Mouse (Mus musculus) mesoderm, embryonic 11.5 days (tissue): ENCODE measurements around the gene Chd3.

Source experiments
- DNase-seq: peaks from one replicate; pipeline ENCODE4 v3.0.0-alpha.2; 2012; ENCODE audit warnings: low read depth, low spot score

Gene Chd3

DNA sequence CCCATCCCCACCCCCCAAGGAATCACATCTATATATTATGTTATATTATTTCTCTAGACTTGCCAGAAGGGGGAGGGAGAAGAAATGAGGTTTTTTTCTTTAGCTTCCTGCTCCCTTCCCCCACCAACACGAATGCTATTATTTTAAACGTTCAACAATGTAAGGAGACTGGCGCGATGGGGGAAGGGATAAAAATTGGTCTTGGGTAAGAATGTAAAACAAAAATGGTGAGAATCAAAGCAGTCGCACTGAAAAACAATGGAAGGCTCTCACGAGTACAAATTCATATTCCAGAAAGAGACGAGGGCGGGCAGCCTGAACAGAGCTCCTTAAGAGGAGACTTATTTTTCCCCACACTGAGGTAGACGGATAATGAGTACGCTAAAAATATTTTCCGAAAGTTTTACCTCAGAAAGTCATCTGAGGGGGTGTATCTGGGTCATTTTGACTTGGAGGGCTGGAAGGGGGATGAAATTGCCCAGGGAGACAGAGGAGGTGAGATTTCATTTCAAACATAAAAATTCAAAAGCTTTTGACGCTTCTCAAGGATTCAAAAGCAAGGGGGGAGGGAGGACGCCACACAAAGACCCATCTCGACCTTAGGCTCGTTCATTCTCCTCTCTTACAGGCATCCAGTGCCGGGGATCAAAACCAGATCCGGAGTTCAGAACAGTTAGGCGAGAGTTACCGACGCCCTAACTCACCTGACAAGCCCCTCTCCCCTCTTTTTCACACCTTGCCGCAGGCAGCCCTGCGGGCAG is 2.2 kb downstream of the Chd3 start:
- DNase-seq: no peak

DNA sequence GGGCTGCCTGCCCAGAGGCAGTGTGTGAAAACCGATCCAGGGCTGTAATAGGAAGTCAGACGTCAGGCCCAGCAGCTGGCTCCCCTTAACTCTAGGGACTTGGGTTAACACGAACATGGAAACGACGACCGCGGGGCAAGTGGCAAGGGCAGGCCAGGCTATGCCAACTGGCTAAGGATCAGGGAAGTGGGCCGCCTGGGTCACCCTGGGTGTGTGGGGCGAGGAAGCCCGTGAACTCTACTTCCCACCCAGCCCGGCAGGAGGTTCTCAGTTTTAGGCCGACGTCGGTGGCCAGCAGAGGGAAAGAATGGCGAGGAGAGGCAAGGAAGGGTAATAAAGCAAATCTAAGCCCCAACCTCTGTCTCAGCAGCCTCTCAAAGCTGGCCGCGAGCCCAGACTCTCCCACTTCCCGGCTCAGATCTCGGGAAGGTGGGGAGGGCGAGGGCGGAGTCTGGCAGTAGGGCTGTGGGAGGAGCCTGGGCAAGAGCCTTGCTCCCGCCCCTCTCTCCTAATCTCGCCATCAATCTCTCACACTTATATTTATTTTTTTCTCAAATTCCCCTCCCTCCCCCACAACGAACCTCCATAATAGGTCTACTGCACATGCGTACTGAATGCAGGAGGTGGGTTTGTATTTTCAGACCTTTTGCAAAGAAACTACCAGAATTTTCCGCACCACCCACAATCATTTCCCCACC is 2.9 kb downstream of the Chd3 start:
- peak; percentile 95 for DNase-seq

DNA sequence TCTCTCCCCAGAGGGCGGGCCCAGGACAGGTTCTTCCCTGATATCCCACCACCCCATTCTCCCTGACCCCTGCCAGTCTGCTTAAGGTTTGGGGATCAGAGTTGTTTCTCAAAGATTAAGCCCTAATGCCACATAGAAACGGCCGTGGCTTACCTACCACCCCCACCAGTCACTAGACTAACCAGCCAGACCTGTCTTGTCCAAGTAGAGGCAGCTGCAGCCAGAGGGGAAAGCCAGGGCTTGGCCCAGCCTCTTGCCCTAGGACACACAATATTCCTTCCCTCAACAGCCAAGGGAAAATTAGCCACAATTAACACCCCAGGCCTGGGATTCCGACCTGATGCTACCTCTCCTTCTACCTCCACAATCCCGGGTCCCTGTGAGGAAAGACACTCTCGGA is 3.5 kb downstream of the Chd3 start:
- DNase-seq: no peak

DNA sequence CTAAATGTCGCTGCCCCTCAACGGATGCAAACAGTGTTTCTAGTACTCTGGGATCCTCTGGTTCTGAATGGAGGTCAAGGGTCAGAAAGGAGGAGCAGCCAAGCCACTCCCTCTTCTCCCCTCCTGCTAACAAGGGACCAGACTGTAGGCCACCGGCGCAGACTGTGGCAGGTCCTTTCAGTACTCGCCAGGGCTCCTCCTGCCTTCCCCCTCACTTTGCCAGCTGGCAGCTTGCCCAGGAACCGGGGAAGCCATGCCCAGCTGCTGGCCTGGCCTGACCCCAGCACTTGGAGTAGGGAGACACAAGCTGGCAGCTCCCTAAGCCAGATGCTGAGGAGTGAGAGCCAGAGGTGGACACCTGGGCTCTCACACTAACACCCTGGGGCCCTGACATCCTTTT is 4.3 kb downstream of the Chd3 start:
- peak; percentile 73 for DNase-seq

DNA sequence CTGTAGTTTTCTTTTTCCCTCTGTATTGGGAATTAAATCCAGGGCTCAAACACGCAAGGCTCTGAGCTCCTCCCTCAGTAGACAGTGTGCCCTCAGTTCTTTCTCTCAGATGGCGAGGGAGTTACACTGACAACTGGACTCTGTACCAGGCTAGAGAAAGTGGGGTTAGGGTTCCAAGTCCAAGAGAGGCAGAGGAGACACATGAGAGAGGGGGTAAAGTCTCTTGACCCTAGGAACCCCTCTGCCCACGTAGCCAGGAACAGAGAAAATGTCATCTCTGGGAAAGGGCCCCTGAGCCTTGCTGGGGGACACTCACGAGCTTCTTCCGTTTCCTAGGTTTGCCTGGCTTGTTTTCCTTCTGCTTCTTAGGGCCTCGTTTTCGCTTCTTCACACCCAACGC is 4.8 kb downstream of the Chd3 start:
- DNase-seq: no peak

DNA sequence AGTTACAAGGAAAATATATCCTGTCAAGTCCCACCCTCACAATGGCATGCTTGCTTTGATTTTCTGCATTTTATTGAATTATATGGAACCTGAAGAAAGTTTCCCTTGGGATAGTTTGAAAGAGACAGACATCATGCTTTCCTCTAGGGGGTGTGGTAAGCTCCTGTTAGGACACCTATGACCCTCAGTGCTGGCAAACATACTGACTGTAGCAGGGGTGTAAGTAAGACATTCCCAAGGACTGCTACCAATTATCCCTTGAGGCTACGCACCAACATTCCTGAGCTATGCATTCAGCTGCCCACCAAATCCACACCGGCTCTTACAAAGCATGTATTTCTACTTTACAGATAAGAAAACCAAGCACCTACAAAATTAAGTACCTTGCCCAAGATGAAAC is 6.7 kb downstream of the Chd3 start:
- no peak for DNase-seq

DNA sequence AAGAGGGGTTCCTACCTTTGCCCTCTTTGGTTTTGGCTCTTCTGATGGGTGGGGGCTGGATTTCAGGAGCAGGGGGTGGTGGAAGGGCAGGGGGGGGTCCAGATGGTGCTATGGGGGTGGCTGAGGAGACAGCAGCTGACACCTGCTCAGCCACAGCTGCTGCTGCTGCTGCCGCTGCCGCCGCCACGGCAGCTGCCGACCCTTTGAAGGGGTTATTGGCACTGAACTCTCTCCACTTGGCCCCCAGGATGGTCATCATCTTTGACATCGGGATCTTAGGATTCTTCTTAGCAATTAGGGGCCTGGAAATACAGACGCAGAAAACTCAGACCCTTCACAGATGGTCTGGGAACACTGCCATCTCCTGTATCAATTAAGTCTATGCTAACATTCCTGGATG is 7.2 kb downstream of the Chd3 start:
- no peak for DNase-seq

DNA sequence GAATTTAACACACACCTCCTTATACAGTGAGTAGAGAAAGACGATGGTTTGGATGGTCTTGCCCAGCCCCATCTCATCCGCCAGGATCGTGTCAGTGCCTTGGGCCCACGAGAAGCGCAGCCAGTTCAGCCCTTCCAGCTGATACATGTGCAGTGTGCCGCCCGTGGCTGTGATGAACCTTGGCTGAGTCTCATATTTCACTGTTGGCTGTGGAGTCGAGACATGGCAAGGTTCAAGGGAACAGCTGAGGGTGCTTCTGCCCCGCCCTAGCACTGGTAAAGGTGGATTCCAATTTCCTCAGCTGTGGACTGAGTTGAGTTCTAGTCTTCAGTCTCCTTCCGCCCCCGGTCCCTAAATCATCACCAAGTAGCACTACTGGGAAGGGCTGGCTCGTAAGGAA is 11.5 kb downstream of the Chd3 start:
- DNase-seq: no peak

DNA sequence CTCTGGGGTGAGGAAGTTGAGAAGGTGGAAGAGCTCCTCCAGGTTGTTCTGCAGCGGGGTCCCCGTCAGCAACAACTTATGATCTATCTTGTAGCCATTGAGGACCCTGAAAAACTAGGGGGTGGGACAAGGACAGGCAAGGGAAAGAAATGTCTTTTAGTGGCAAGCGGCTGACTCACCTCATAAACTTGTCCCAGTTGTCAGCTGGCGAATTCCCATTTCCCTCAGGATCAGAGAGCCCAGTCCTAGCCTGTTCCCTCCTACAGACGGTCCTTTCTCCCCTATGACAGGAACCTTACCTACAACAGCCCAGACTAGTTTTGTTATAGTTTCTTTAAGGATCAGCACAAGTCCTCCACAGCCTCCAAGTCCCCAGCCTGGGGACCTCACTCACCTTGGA is 12.7 kb downstream of the Chd3 start:
- no peak for DNase-seq

DNA sequence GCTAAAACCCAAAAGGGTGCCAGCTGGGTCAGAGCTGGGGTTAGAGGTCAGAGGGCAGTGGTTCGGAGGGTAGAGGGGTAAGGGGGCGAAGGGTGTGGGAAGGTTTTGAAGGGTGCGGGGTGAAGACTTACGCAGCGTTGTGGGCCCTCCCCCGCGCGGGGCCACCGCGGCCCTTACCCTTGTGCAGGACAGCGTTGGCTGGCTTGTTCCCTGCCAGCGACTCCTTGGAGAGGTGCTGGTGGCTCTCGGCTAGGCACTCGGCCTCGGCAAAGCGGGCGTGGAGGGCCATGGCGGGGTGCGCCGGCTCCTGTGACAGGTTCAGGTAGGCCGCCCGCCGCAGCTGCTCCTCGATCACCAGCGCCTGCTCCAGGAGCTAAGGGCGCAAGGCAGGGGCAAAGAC is 22.8 kb downstream of the Chd3 start:
- no peak for DNase-seq

DNA sequence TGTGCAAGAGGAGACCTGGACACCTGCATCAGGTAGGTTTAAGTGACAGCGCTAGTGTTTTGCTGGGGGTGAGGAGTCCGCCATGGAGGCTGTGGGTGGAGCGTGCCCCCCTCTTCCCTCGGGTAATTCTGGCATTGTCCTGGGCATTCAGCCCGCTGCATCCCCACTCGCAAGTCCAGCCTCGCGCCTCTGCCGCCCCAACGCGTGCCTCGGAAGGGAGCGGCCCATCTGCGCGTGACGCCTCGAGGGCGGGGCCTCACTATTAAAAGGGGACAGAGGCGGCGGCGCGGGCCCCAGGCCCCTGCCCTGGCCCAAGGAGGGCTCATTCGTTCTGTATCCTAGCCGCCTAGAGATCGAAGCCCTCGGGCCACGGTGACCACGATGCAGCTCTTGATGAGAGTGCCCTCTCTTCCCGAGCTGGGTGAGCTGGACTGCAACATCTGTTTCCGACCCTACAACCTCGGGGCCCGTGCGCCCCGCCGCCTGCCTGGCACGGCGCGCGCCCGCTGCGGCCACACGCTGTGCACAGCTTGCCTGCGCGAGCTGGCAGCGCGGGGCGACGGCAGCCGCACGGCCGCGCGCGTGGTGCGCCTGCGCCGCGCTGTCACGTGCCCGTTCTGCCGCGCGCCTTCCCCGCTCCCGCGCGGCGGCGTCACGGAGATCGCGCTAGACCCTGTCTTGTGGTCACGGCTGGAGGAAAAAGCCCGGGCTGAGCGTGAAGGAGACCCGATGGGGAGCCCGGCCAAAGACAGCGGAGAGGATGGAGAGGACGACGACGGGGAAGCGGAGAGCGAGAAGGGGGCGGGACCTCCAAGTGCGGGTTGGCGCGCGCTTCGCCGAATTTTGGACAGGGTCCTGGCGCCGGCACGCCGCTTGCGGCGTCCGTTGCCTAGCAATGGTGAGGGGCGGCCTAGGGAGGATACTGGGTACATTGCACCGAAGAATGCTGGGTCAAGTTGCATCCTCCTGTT is 28.8 kb downstream of the Chd3 start, which contains the start of gene Rnf227:
Gene Rnf227, plus strand, starts transcription at position 301 of the 971 bp plus-strand sequence.
- DNase-seq: peak; percentile 84

DNA sequence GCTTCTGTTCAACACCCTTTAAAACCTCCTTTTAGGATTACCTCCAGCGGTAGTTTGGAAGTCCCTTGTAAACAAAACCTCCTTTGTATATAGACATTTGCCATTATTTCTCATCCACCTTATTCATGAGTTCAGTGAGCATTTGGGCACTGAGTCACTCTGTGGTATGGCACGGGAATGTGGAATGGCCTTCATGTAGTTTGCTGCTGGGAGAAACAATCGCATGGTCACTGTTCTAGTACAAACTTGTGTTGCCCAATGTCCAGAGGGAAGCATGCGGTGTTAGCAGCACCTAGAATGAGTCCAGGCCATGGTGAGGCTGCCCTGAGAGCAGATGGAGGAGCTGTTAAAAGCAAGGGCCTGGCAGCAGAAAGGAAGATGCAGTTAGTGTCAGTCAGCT is 34.4 kb downstream of the Chd3 start:
- DNase-seq: no peak

DNA sequence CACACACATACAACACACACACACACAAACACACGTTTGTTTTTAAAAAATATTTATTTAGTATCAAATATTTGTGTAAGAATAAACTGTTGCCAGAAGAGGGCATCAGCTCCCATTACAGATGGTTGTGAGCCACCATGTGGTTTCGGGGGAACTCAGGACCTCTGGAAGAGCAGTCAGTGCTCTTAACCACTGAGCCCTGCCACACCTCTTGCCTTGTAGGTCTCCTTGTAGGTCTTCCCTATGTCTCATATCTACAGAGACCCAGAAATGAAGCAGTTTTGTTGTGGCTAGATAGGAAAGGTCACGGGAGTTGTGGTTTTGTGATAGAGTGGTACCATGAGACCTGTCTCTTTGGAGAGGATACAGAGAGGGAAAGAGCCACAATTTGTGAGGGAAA is 35.3 kb downstream of the Chd3 start:
- DNase-seq: no peak

DNA sequence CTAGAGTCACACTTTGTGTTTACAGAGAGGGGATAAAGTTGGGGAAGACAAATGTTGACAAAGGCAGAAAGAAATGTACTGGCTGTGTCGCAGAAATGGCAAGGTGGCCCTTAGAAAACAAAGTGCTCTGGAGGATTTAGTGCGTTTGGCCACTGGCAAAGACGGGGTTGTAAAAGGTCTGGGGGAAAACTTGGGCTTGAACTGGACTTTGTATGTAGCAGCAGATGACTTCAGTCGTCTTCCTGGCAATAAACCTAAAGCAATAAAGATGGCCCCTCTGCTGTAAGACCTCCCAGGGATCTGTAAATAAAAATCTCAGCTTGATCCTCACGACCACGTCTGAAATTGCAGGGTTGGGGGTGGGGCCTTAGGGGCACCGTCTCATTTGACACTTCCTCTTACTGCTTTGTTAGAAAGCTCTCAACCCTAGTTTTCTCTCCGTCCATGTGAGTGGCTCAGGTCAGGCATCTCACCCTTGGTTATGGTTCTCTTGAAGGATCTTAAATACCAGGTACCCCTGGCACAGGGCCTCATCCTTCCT is 36.4 kb downstream of the Chd3 start:
- no peak for DNase-seq

DNA sequence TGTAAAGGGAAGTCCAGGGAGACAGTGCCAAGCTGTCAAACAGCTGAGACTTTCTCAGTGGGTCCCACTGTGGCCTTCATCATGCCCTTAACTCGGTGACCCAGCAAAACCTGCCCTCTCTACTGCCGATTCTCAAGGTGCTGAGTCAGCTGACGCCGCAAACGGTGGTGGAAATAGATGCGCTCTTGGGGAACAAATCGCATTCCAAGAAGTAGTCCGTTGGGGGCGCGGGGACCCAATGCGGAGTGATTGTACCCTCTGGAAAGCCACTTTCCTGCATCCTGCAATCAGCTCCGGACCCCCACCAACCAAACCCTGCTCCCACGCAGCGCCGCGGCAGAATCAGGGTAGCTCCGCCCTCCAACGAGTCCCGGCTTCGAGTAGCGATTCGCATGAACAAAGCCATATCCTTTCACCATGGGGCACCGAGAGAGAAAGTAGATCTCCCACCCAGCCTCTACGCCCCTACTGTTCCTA is 37.2 kb downstream of the Chd3 start:
- peak; percentile 80 for DNase-seq

DNA sequence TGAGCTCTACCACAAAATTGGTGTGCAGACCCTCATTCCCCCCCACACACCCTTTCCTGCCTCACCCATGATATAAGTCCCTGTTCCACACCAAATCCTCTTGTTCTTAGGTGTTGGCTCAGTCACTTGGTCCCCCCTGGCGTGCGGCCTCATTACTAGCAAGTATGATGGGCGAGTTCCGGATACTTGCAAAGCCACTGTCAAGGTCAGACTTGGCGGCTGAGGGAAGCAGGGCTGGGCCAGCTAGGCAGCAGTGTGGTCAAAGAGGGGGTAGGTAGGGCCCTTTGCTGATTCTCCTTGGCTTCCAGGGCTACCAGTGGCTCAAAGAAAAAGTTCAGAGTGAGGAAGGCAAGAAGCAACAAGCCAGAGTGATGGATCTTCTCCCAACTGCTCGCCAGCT is 38.1 kb downstream of the Chd3 start:
- no peak for DNase-seq

DNA sequence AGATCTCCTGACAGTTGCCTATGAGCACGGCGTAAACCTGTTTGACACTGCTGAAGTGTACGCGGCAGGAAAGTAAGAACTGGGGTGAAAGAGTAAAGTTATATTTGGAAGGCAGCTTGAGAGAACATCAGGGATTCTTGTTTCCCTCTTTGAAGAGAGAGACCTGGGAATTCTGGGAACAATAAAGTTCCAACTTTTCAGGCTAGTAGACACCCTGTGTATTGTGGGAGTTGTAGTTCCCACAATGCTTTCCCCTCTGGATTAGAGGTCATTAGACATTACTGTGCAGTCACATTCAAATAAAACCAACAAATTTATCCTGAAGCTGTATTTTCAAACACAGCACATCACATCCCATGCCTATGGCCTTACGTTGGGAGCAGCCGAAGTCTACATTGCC is 40.7 kb downstream of the Chd3 start:
- DNase-seq: no peak

DNA sequence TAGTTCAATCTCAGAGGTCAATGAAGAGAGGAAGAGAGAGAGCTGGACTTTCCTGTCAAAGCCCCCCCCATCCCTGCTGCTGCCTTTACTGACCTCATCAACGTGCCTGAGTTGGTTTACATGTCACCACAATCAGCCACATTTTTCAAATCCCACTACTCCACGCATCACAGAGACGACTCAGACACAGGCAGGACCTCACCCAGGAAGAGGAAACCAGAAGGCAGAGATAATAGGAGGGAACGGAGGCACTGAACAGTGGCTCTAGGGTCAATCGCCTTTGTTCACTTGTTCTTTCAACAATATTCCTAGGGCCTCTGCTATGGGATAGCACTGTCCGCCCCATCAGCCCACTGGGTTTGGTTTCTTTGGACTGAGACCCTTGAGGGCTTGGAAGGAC is 41.6 kb downstream of the Chd3 start:
- no peak for DNase-seq

DNA sequence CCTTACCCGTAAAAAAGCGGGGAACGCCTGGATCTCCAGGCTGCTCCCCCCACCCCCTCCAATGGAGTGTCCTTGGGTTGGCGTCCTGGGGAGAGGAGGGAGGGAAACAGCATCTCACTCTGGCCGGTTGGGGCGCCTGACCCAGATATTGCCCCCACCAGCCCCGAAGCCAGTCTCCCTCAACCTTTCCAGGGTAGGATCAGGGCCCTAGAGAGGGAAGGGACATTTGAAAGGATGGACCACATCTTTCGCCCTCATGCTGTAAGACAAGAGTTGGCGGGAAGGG is 42.1 kb downstream of the Chd3 start:
- DNase-seq: no peak

DNA sequence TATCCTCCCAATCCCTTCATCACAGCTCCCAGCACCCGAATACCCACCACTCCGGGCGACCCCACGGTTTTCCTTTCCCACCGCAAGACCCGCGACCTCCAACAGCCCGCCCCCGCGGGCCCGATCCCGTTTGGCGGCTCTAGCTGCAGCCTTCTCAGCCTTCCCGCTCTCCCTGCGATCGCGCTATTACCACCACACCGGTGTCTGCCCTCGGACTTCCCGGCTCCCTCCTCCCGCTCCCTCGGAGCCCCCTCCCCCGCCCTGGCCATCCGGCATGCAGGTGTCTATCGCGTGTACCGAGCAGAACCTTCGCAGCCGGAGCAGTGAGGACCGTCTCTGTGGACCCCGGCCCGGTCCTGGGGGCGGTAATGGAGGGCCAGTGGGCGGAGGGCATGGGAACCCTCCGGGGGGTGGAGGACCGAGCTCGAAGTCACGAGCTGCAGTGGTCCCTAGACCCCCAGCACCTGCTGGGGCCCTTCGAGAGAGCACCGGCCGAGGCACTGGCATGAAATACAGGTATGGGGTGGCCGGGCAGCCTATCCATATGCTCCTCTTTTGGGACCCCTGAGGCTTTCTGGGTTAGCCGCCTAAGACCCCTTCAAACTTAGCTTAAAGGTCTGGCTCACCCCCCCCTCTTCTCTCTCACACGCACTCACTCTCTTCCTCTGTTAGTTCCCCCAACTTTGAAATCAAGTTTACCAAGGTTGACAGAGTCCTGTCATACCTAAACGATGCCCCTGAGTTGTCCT is 42.6 kb downstream of the Chd3 start:
- DNase-seq: peak; percentile 21
